Mouse (Mus musculus) hindbrain, embryonic 14.5 days (tissue): ENCODE results near the gene F11. TPM values are rescaled to one million over a fixed set of nuclear protein-coding genes. Genes with fewer than 3 reads are reported as not detected.
A peak's percentile ranks its signal among the peaks of the same experiment; 100 is the strongest.

Experiments
- ATAC-seq: fragments of 200-750 bp; cut with Nextera tagmentation; 2 replicates; pipeline ENCODE4 v1.8.0; 2017; ENCODE audit warnings: moderate number of reproducible peaks, mild to moderate bottlenecking, moderate TSS enrichment, moderate library complexity; ENCODE audit not compliant: low FRiP score
- DNase-seq: peaks from one replicate; pipeline ENCODE4 v3.0.0-alpha.2; 2015; ENCODE audit warnings: low spot score
- H3K27ac ChIP-seq: fragments of 300-500 bp; sonication (generic); 2 replicates; pipeline ENCODE4 v1.5.1; 2014; ENCODE audit warnings: mild to moderate bottlenecking, moderate library complexity
- H3K27me3 ChIP-seq: fragments of 300-500 bp; sonication (generic); 2 replicates; pipeline ENCODE4 v1.6.1; 2014; ENCODE audit warnings: mild to moderate bottlenecking, low read length, mixed read lengths; ENCODE audit not compliant: control insufficient read depth, insufficient read depth
- H3K36me3 ChIP-seq: fragments of 300-500 bp; sonication (generic); replicated peaks from 2 replicates; pipeline ENCODE4 v1.6.1; 2014; ENCODE audit not compliant: control insufficient read depth, insufficient read depth
- H3K4me1 ChIP-seq: fragments of 300-500 bp; sonication (generic); replicated peaks from 2 replicates; pipeline ENCODE4 v1.6.1; 2014; ENCODE audit warnings: antibody characterized with exemption, low read length, mixed read lengths; ENCODE audit not compliant: control insufficient read depth, insufficient read depth
- H3K4me2 ChIP-seq: fragments of 300-500 bp; sonication (generic); replicated peaks from 2 replicates; pipeline ENCODE4 v1.6.1; 2014; ENCODE audit warnings: mild to moderate bottlenecking, moderate library complexity
- H3K4me3 ChIP-seq: fragments of 300-500 bp; sonication (generic); replicated peaks from 2 replicates; pipeline ENCODE4 v1.5.1; 2014; ENCODE audit warnings: mild to moderate bottlenecking, low read length
- H3K9ac ChIP-seq: fragments of 300-500 bp; sonication (generic); 2 replicates; pipeline ENCODE4 v1.6.1; 2014
- H3K9me3 ChIP-seq: fragments of 300-500 bp; sonication (generic); 2 replicates; pipeline ENCODE4 v1.6.1; 2016; ENCODE audit warnings: low read length; ENCODE audit not compliant: control insufficient read depth
- WGBS: fragments of 180-500 bp; shearing (Covaris S2); extraction: QIAGEN DNeasy Blood & Tissue Kit; methylation state at CpG from one replicate; pipeline ENCODE4 v1.1.7; 2014; 5-methylcytosine and 5-hydroxymethylcytosine counted together
- polyA plus RNA-seq: library from polyadenylated mRNA; unstranded; fragments of >200 nt; fragmentation: Nextera tagmentation; extraction: Ambion mirVana; gene quantifications from 2 replicates; pipeline ENCODE4 v1.2.1, GENCODE M21; 2014

The F11 gene
- polyA plus RNA-seq, 1 experiment from 2014 or later = not detected

DNA sequence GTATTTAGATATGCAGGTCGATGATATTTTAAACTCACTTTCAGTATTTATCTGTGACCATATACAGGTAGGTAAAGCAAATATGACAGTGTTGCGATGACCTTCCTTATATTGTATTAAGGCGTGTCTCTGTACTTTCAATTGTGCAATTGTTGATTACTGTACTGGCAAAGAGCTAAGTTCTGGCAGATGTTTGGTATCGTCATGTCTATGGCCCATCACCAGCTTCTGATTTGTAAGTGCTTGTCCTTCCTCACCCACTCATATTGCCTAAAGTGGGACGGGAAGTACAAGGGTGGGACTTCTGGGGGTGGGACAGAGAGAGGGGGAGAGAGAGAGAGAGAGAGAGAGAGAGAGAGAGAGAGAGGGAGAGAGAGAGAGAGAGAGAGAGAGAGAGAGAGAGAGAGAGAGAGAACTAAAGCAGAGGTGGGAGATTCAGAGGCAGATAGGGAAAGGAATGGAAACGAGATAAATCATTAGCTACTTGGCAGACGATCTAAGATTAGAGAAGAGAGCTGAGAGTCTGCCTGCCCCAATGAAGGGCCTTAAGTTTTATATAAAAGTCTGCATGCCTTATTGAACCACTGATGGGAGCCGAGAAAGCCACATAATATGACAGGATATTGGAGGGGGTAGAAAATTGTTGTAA is 7.5 kb downstream of the F11 start:
- no peaks in the 10 kb centered on the region for H3K9me3 ChIP-seq
- DNase-seq (no peak), ATAC-seq (no peak)
- no peaks in the 10 kb centered on the region for H3K36me3 ChIP-seq
- no peaks in the 10 kb centered on the region for H3K27me3 ChIP-seq
- H3K9ac ChIP-seq = no peak overlapping the region
- no peak overlapping the region for H3K27ac ChIP-seq
- no peak overlapping the region for H3K4me2 ChIP-seq
- H3K4me1 ChIP-seq = no peaks in the 10 kb centered on the region
- 89% methylated on average over 8 of the region's 8 CpGs for WGBS
- H3K4me3 ChIP-seq = no peak overlapping the region

DNA sequence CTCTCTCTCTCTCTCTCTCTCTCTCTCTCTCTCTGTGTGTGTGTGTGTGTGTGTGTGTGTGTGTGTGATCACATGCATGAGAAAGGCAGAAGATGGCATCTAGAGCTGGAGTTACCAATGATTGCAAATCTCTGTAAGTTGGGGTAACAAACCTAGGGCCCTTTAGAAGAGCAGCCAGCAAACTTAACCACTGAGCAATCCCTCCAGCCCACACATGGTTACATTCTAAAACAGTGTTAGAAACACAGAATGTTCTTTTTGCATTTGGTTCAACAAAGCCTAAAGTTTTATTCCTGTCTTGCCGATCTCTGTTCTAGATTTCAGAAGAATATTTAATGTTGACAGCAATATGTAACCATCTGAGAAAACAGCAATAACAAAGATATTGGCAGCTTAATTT is 8.2 kb downstream of the F11 start:
- 95% methylated on average over 1 of the region's 1 CpGs for WGBS
- no peaks in the 10 kb centered on the region for H3K9me3 ChIP-seq
- H3K36me3 ChIP-seq = no peaks in the 10 kb centered on the region
- no peaks in the 10 kb centered on the region for H3K27me3 ChIP-seq
- ATAC-seq (no peak), DNase-seq (no peak)
- no peak overlapping the region for H3K4me3 ChIP-seq
- H3K9ac ChIP-seq = no peak overlapping the region
- no peaks in the 10 kb centered on the region for H3K4me1 ChIP-seq
- no peak overlapping the region for H3K27ac ChIP-seq
- H3K4me2 ChIP-seq = no peak overlapping the region

- no peaks in the 10 kb centered on the region for H3K9me3 ChIP-seq
- H3K9ac ChIP-seq = no peak overlapping the region
- H3K36me3 ChIP-seq = no peaks in the 10 kb centered on the region
- H3K4me2 ChIP-seq = no peak overlapping the region
- DNase-seq (no peak), ATAC-seq (no peak)
- H3K27ac ChIP-seq = no peak overlapping the region
- no peak overlapping the region for H3K4me3 ChIP-seq
- H3K4me1 ChIP-seq = no peaks in the 10 kb centered on the region
- WGBS = 76% methylated on average over 2 of the region's 2 CpGs
- H3K27me3 ChIP-seq = no peaks in the 10 kb centered on the region
Measured at GRCm38 (mm10) chr8:45253111-45253510, 8.7 kb downstream of the F11 start.

DNA sequence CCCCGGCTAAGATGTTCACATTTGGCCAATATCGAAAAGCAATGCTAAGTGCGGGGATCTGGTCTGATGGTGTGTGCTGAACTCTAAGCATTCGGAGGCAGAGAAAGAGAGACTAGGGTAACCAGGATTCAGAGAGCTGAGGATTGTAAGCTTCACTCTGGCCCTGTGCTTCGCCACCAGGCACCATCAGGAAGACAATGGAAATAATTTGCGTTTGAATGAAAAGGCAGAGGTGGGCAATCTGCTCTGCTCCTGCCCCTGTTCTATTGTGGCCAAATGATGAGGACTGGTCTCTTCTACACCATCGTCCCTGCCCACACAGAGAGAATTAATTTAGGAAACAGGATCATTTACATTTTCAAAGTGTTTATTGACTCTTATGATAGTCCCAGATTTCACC is 15.5 kb downstream of the F11 start:
- DNase-seq (no peak), ATAC-seq (no peak)
- WGBS = 33% methylated on average over 7 of the region's 7 CpGs
- H3K4me3 ChIP-seq = no peak overlapping the region
- H3K9ac ChIP-seq = no peak overlapping the region
- no peaks in the 10 kb centered on the region for H3K4me1 ChIP-seq
- no peaks in the 10 kb centered on the region for H3K27me3 ChIP-seq
- H3K4me2 ChIP-seq = no peak overlapping the region
- no peaks in the 10 kb centered on the region for H3K36me3 ChIP-seq
- H3K27ac ChIP-seq = no peak overlapping the region
- H3K9me3 ChIP-seq = no peaks in the 10 kb centered on the region

DNA sequence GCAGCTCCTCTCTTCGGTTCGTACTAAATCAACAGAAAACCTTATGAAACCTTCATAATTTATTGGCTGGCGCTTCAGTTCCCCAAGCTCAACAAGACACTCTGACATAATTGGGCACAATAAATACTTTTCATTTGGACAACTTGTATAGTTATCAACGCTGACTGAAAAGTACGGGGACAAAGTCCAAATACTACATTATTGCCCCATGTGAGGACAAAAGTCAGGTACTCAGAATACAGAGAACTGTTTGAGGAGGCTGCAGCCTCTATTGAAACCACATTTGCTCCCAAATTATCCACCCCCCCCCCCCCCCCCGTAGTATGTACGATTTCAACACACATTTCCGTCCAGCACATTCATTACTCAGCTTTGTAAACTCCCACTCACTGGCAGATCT is 22.5 kb downstream of the F11 start:
- Histone ChIP-seq H3K4me1 (no peaks in the 10 kb centered on the region), H3K4me3 (no peak overlapping the region), H3K4me2 (no peak overlapping the region), H3K27ac (no peak overlapping the region), H3K9ac (no peak overlapping the region), H3K36me3 (no peaks in the 10 kb centered on the region), H3K27me3 (no peaks in the 10 kb centered on the region), H3K9me3 (no peaks in the 10 kb centered on the region)
- DNase-seq (no peak), ATAC-seq (no peak)
- 93% methylated on average over 8 of the region's 8 CpGs for WGBS

DNA sequence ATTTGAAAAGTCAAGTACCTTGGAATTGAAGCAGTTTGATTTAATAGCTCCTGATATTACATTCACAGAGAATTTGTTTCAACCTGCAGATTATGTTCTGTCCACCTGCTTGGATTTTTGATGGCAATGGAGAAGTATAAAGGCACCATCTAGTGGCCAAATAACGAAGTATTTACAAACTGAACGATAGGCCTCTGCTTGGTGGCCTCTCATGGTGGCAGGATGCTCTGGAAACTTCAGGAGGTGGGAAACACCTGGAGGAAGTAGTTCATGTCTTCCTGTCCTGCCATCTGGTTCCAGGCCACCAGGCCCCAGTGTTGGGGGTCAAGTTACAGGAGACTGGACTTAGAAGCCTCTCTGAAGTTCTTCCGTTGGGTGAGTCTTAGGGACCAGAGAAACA is 23.5 kb downstream of the F11 start:
- 34% methylated on average over 3 of the region's 3 CpGs for WGBS
- no peak overlapping the region for H3K4me2 ChIP-seq

DNA sequence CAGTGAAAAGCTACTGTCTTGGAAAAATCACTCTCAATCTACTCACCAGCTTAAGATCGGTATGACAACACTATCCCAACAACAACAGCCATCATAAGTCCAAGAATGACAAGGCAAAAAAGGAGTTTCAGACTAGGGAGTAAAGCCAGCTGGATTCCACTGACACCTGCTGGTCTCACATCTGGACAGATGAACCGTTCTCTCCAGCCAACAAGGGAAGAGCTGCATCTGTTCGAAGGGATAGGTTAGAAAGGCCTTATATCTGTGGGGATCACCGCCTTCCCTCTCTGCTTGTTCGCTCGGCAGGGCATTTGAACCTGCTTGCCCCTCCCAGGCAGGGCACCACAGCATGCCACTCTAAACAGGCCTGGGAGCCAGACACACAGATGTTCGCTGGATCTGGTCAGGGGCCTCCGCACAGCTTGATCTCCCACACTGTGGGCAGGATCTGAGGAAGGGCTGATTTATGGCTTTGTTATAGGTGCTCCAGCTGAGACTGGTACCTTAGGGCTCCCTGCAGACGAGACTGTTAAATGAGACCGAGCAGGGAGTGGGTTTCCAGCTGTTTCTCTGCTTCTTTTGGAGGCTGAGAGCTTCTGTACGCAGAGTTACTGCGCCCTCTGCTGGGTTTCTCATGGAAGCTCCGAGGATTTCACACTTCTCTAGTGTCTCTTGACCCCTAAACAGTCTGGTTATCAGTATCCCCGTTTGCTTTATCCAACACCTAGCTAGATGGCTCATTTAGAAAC is 25.5 kb downstream of the F11 start:
- no peaks in the 10 kb centered on the region for H3K27me3 ChIP-seq
- H3K4me1 ChIP-seq = no peaks in the 10 kb centered on the region
- no peak overlapping the region for H3K4me3 ChIP-seq
- H3K36me3 ChIP-seq = no peaks in the 10 kb centered on the region
- H3K9me3 ChIP-seq = no peaks in the 10 kb centered on the region
- H3K9ac ChIP-seq = no peak overlapping the region
- H3K4me2 ChIP-seq = peak overlapping the region; percentile 41
- no peak overlapping the region for H3K27ac ChIP-seq
- 21% methylated on average over 14 of the region's 14 CpGs for WGBS
- peak; percentile 91 for DNase-seq
- ATAC-seq = peak; percentile 82

More for the DNA sequence above, 23.5 kb downstream of the F11 start:
- no peaks in the 10 kb centered on the region for H3K36me3 ChIP-seq
- no peak overlapping the region for H3K9ac ChIP-seq
- H3K9me3 ChIP-seq = no peaks in the 10 kb centered on the region
- H3K27me3 ChIP-seq = no peaks in the 10 kb centered on the region
- no peaks in the 10 kb centered on the region for H3K4me1 ChIP-seq
- no peak overlapping the region for H3K4me3 ChIP-seq
- DNase-seq = peak; percentile 84
- ATAC-seq = no peak
- H3K27ac ChIP-seq = no peak overlapping the region

DNA sequence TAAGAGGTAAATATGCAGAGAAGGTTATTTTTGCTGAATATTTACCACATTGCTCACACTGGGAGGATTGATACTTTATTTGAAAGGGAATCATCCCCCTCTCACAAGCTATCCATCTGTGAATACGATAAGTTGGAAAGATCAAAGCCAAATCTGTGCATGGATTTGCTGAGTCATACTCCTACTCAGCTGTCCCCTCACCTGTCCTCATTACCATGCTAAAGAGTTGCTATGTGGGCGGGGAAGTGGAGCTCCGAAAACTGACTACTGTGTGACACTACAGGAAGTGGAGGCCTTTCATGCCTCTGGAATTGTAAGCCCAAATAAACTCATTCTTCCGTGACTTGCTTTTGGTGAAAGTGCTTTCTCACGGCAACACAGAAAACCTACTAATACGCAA is 26.6 kb downstream of the F11 start:
- Histone ChIP-seq H3K4me2 (no peak overlapping the region), H3K4me1 (no peaks in the 10 kb centered on the region), H3K27me3 (no peaks in the 10 kb centered on the region), H3K9me3 (no peaks in the 10 kb centered on the region), H3K9ac (no peak overlapping the region), H3K27ac (no peak overlapping the region), H3K4me3 (no peak overlapping the region), H3K36me3 (no peaks in the 10 kb centered on the region)
- DNase-seq = no peak
- 87% methylated on average over 6 of the region's 6 CpGs for WGBS
- no peak for ATAC-seq

DNA sequence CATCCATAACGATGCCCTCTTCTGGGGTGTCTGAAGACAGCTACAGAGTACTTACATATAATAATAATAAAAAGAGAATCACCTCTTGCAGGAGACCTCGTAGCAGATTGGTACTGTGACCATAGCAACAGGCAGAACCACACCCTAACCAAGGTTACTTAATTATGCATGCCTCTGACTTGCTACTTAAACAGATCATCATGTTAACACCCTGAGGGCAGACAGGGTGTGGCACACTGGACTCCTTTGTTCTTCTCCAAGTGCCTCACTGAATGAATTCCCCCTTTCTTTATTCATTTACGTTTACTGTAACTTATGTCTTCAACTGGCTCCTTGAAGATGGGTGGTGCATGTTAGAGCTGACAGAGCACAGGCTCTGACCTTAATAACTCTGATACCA is 28.6 kb downstream of the F11 start:
- H3K4me1 ChIP-seq = no peaks in the 10 kb centered on the region
- no peaks in the 10 kb centered on the region for H3K36me3 ChIP-seq
- no peaks in the 10 kb centered on the region for H3K9me3 ChIP-seq
- no peak overlapping the region for H3K27ac ChIP-seq
- 60% methylated on average over 3 of the region's 3 CpGs for WGBS
- DNase-seq (no peak), ATAC-seq (no peak)
- no peak overlapping the region for H3K4me3 ChIP-seq
- no peak overlapping the region for H3K9ac ChIP-seq
- no peaks in the 10 kb centered on the region for H3K27me3 ChIP-seq
- no peak overlapping the region for H3K4me2 ChIP-seq
